Mouse (Mus musculus) cortical plate, adult 2 months (tissue): ENCODE data around the gene 4930402H24Rik. TPM values are rescaled to one million over a fixed set of nuclear protein-coding genes. Genes with fewer than 3 reads are reported as not detected.

ENCODE experiments used
- H3K27ac ChIP-seq: fragments of 200-500 bp; 2 replicates; pipeline ENCODE4 v1.5.1; 2012; ENCODE audit warnings: low read length, control low read depth, inconsistent platforms; ENCODE audit not compliant: insufficient read depth
- H3K4me1 ChIP-seq: fragments of 200-500 bp; 2 replicates; pipeline ENCODE4 v1.6.1; 2011; ENCODE audit warnings: low read length; ENCODE audit not compliant: control insufficient read depth, insufficient read depth
- H3K4me3 ChIP-seq: fragments of 200-500 bp; 2 replicates; pipeline ENCODE4 v1.5.1; 2011; ENCODE audit warnings: mild to moderate bottlenecking, low read length, control low read depth; ENCODE audit not compliant: insufficient read depth
- CTCF ChIP-seq: fragments of 200-500 bp; IDR thresholded peaks from 2 replicates; pipeline ENCODE4 v1.5.1; 2011; ENCODE audit warnings: mild to moderate bottlenecking, control low read depth, low read length; ENCODE audit not compliant: insufficient read depth; ENCODE audit errors: extremely low read depth
- POLR2A ChIP-seq: fragments of 200-500 bp; IDR thresholded peaks from 2 replicates; pipeline ENCODE4 v1.6.1; 2011; ENCODE audit warnings: mild to moderate bottlenecking, low read length, control low read depth; ENCODE audit not compliant: insufficient read depth; ENCODE audit errors: extremely low read depth
- polyA plus RNA-seq: library from polyadenylated mRNA; depleted of rRNA; stranded (reverse); fragments of >200 nt; gene quantifications from 2 replicates; pipeline ENCODE4 v1.2.3, GENCODE M21; 2012; rRNA removed

Gene 4930402H24Rik
- polyA plus RNA-seq, 1 experiment: 62.4 TPM

DNA sequence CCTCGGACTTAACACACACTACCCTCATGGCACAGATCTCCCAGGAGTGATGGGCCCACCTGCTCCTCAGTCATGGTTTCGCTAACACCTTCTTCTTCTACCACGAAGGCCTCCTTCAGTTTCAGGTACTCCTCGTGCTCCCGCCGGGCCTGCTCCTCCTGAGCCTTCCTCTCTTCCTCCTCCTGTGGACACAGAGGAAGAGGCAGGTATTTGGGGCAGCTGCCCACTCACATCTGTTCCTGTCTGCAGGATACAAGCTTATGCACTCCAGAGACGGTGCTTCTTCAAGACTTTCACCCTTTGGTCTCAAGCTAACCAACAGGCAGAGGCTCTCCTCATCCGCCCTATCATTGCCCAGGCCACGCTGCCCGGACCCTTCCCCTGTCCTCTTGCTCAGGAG is 247.7 kb downstream of the 4930402H24Rik start:
- Histone ChIP-seq H3K27ac (peak overlapping the region; percentile 75), H3K4me3 (no peak overlapping the region), H3K4me1 (peaks cover 5% of the 10 kb centered on the region; the same call in 1 of the 2 replicates)
- no peak for TF ChIP-seq POLR2A
- no peak for TF ChIP-seq CTCF

- TF ChIP-seq POLR2A: 0 out of 2 replicates have a peak, but pooled peaks have one; percentile 11
- no peak for TF ChIP-seq CTCF
- H3K27ac ChIP-seq: peak overlapping the region; percentile 94
- H3K4me3 ChIP-seq: no peak overlapping the region
- H3K4me1 ChIP-seq: peaks cover 4% of the 10 kb centered on the region; the same call in 1 of the 2 replicates
Measured at GRCm38 (mm10) chr2:130657541-130657940, 248.7 kb downstream of the 4930402H24Rik start.

DNA sequence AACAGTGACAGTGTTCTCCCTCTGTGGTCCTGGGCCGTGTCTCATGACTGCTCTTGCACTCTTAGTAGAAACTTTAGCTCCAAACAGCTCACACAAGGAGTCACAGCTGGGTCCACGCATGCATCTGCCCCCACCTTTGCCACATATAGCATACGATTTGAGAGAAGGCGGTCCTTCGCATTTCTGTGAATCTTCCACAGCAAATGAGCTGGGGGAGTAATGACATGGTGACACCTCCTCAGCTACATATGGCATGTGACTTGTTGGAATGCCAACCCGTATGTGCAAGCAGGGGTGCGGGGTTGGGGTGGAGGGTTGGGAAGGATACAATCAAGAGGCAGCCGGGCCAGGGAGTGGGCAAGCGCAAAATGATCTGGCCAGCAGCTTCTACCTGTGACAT is 249.7 kb downstream of the 4930402H24Rik start:
- TF ChIP-seq CTCF (no peak), POLR2A (no peak)
- H3K4me3 ChIP-seq: no peak overlapping the region
- H3K27ac ChIP-seq: peak overlapping the region; percentile 94
- peaks cover 4% of the 10 kb centered on the region; the same call in 1 of the 2 replicates for H3K4me1 ChIP-seq

Other genes with a start within 250 kb of the 4930402H24Rik start
- 102 and 109 TPM in 2 replicates for gene Ddrgk1, start 241.7 kb downstream of the 4930402H24Rik start, polyA plus RNA-seq
- gene Itpa, start 238.8 kb downstream of the 4930402H24Rik start, polyA plus RNA-seq: 64.5 TPM in 2 replicates
- gene Slc4a11, start 208.9 kb downstream of the 4930402H24Rik start, polyA plus RNA-seq: 1.5 and 1.8 TPM in 2 replicates
- 57.9 and 59.3 TPM in 2 replicates for gene Atrn, start 89 bp upstream of the 4930402H24Rik start, polyA plus RNA-seq
- gene Gfra4, start 136.7 kb upstream of the 4930402H24Rik start, polyA plus RNA-seq: 201 and 206 TPM in 2 replicates
- 21.0 and 21.7 TPM in 2 replicates for gene Adam33, start 157.4 kb upstream of the 4930402H24Rik start, polyA plus RNA-seq
- gene Siglec1, start 180.4 kb upstream of the 4930402H24Rik start, polyA plus RNA-seq: 0.21 and 0.35 TPM in 2 replicates
- gene Hspa12b, start 220.9 kb upstream of the 4930402H24Rik start, polyA plus RNA-seq: 10.2 and 10.5 TPM in 2 replicates
- not detected in 2 replicates for gene Gm11037, start 227.1 kb upstream of the 4930402H24Rik start, polyA plus RNA-seq